Mouse (Mus musculus) monocyte, adult 5-6 weeks (primary cell): Measurements from ENCODE around the gene Capn11. TPM values are rescaled to one million over a fixed set of nuclear protein-coding genes. Genes with fewer than 3 reads are reported as not detected.

Experiments used
- ATAC-seq: fragments of 153-309, 156-312 bp; replicated peaks from 2 replicates; pipeline ENCODE4 v1.8.0; 2017; ENCODE audit warnings: mild to moderate bottlenecking; ENCODE audit not compliant: low TSS enrichment, insufficient number of reproducible peaks, severe bottlenecking, poor library complexity, low FRiP score
- total RNA-seq: library from RNA; stranded (forward); fragments of 200-1000, 200-491, 200-594 nt; gene quantifications from 3 replicates; pipeline ENCODE4 v1.2.3, GENCODE M21; 2017

The Capn11 gene
- total RNA-seq, 1 experiment from 2014 or later, result not detected

DNA sequence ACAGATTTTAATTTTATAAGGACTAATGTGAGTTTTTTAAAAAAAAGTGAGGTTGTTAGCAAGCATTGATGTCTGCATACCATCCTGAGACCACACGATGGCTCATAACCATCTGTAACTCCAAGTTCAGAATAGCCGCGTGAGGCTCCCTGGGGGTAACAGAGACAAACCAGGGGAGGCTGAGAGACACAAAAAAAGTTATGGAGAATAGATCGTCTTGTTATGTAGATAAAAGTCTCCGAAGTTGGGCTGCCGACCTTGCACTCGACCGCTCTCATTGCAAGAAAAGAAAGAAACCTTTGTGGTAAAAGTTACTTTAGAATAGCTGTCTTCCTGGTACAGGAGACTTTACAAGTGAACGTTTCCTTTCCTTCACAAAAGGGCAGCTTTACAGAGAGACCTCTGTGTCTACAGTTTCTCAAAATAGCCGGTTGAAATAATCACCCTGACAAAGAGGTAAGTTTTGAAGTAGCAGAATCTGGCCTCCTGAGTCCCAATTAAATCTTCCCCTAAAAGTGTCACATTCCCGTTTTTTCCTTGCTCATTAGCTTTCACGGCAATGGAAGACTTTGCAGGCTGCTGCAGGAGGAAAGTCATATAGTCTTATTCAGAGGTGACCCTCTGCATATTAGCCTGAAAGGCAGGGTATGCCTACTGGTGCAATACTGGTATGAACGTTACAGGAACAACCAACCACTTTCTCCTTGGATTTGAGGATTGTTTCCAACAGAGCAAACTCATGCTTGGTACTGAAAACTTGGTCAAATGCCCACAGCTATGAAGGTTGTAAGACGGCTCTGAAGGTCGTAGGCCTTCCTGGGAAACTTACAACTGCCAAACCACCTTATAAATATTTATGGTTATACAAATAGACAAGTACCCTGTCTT, 51.9 kb downstream of the Capn11 start:
- ATAC-seq, result no peak

DNA sequence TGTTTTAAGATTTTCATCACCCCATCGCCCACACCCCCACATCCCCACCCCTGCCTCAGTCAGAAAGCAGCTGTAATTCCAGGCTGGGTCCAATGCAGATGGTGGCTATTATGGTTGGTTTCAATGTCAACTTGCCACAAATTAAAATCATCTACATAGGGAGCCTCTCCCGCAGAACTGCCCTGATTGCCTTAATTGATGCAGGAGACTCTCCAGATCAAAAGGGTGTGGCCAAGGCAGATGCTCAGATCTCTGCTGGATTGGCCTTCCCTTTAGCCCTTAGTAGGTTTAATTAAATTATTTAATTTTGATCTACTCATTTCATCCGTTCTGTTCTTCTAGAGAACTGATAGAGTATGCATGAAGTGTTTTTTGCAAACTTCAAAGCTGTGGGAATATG, 56.1 kb downstream of the Capn11 start:
- ATAC-seq, result no peak

DNA sequence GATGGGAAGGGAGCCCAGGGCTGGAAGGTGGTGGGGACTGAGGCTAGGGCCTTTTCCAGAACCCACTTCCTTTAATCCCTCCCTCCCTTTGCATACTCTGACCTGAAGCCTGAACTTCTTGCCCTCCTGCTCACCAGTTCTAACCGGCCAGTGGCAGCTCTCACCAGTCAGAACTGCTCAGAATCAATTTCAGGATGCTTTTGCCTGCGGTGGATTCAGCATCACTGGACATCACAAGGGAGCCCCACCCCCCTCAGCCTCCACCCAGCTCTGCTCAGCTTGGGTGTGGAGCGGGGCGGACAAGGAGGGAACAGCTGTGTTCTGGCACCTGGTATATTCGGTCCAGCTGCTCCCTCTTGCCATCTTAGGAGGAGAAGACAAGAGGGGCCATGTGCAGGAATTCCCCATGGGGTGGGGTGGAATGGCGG, 57.2 kb downstream of the Capn11 start, which contains the start of gene Mymx:
Gene Mymx, minus strand, starts transcription at position 226 of the 428 bp plus-strand sequence.
- no peak for ATAC-seq

DNA sequence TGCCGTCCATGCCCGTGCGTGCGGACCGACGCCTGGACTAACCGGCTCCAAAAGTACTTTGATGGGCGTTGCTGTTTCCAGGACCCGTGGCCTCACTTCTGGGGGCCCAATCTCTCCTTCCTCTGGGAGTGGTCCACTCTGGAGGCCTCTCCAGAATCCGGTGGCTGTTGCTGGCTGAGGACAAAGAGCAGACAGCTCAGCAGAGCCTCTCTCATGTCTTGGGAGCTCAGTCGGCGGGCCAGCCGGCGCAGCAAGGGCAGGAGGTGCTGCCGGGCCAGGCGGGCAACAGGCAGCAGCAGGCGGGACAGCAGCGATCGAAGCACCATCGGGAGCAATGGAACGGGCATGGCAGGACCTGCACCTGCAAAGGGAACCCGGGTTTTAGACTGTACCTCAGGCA, 57.8 kb downstream of the Capn11 start:
- no peak for ATAC-seq

DNA sequence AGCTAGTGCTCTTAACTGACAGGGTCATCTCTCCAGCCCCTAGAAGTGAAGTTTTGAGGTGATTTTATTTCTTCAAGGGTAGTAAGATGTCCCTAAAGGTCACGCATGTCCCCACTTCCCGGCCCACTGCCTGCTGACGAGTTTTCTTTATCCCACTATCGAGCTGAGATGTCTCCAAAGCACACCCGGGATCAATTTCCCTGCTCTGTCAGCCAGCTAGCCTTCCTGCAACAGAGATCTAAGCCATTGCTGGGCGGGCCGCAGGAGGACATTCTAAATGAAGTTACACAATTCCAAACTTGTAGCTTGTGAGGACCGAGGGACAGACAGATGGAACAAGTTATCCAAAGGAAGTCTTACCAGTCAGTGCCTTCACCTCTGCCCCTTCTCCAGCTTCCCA, 58.9 kb downstream of the Capn11 start:
- ATAC-seq, result no peak

DNA sequence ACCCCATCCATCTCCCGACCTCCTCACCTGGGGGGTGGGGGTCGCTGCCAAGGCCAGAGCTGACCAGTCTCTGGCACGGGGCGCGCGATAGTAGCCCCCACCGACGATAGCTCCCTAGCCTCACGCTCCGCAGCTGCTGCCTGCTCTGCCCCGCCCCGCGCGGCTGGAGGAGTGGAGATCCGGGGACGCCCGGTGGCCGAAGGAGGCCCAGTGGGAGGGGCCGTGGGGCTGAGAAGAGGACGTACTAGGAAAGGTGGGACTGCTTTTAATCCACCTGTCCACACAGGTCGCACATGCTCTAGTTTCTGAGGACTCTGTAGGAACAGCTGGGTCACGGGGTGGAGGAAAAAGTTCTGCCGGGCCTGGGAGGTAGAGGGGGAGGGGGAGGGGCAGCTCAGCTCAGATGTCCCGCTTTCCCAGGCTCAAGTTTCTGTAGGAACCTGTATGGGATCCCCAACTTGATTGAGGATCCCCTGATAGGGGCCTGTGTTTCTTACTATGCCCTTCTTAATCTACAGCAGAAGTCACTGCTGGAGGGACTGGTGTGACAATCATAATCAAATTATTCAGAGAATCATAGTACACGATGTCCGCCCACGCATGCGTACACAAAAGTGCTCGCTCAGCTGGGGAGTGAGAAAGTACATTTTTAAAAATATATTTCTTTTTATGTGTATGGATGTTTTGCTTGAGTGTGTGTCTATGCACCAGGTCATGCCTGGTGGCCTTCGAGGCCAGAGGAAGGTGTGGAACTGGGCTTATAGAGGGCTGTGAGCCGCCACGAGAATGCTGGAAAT, 59.5 kb downstream of the Capn11 start, which contains the start of gene Slc29a1:
Gene Slc29a1, minus strand, starts transcription at position 161 of the 797 bp plus-strand sequence.
- ATAC-seq, result no peak

DNA sequence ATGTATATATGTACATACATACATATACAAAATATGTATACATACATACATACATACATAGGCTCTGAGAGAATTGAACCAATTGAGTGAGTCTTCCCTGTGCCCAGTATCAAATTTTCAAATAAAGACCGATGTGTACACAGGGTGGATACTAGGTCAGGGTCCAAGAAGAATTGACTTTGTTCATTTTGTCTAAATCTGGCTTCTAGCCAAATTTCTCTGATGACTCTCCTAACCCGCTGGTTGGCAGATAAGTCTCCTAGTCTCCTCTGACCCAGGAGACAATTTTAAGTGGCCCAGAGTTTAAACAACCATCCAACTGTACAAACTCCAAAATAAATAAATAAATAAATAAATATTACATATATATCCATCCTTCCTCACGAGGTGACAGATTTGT, 60.2 kb downstream of the Capn11 start:
- no peak for ATAC-seq

DNA sequence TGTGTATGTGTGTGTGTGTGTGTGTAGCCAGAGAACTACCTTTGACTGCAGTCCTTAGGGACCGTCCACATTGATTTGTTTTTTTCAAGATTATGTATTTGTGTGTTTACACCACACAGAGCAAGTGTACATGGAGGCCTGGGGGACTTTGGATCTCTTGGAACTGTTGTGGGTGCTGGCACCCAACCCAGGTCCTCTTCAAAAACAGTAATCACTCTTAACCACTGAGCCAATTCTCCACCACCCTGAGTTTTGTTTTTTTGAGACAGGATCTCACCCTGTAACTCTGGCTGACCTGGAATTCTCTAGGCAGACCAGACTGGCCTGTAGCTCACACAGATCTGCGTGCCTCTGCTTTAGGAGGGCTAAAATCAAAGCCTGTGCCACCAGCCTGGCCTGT, 60.7 kb downstream of the Capn11 start:
- ATAC-seq, result no peak

DNA sequence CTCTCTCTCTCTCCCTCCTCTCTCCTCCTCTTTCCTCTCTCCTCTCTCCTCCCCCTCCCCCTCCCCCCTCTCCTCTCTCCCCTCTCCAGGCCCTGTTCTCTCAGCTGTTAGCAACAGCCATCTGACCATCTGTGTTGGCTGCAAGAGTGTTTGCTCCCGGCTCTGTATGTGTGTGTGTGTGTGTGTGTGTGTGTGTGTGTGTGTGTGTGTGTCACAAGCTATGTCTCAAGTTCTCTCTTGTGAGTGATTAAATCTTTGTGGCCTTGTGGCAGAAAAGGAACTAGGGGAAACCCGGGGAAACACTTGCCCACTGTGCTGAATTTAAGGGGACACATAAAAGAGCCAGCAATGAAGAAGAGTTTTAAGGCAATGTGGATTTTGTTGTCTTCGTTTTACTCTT, 61.3 kb downstream of the Capn11 start:
- ATAC-seq, result 0 out of 2 replicates have a peak, but pooled peaks have one; percentile 33

DNA sequence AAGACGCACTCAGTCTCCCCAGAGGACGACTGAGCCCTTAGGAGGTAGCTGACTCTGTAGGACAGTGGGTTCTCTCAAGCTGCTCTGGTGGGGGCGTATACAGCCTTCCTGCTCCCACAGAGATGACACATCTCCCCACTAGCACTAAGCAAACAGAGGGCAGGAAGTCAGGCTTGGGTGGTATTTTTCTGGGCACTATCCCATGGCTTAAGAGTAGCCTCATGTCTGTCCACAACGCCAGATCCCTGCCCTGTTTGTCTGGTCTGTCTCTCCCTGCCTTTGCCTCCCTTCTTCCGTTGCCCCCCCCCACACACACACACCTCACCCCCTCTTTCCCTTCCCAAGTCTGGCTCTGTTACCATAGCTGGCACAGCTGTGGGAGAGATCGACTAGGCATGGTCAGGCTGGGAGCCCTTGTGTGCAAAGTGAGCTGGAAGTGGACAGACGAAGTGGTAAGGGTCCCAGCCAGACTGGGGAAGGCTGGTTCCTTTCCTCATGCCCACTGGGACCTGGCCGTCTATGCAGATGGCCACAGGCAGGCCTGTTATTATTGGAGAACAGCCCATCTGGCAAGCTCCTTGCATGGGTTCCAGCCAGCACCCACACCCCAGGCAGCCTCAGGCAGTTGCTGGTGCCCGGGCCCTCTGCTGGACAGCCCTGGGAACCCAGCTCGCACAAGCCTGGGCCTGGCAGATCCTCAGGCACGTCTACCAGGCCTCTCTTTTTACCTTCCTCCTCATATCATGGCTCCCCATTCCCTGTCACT, 62.3 kb downstream of the Capn11 start:
- peak; percentile 59 for ATAC-seq

DNA sequence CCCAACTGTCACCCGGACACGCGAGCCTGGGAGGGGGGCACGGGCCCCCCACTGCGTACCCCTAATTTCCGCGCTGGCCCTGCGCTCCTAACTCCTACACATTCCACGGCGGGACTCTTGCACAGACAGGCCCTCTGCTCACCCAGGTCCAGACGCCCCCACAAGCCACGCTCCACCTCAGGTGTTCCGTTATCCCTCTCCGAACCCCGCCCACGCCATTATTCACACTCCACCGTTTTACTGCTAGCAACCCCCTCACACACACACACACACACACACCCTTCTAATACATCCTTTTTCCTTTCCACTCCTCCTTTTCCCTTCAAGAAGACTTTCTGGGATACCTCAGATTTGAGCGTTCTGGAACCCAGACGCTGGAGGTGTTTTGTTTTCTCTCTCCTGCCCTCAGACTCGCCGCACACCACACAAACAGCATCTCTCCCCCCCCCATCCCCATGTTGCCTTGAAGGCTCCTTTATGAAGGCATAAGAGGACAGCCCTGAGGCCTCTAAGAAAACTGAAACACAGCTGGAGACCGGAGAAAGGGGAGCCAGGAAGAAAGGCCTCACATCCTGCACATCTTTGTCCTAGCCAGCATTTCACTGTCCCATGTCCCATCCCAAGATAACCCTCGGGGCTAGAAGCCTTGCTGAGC, 63.3 kb downstream of the Capn11 start:
- ATAC-seq, result no peak

DNA sequence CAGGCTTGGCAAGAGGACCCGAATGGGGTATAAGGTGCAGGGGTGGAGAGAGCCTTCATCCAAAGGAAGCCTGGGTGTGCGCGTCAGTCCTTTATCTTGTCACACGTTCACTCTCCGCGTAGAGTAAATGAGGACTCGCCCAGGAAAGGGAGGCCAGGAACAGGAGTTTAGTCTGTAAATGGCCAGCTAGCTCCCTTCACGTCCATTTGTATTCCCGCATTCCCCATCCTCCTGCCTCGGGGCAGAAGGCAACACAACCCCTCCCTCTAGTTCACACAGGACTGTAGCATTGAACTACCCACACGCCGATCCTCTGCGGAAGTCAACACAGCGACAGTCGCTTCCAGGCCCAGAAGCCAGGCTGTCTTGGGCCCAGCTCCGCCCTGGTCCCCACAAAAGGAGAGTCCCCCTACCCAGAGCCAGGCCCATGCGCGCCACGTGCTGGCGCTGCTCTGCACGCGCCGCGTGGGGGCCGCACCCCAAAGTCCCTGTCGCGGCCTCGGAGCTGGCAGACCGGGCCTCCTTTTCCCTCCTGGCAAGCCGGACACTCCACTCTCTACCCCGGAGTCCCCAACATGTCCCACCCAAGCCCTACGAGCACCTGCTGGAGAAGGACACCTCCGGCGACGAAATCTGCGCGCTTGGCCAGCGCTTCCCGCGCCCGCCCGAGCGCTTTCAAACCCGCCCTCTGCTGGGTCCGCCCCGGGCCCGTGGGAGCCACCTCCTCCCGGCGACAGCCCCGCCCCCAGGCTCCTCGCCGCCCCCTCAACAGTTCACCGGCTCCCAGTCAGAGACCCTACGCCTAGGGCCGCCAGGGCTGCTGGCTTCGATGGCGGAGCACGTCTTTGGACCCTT, 64.0 kb downstream of the Capn11 start:
- no peak for ATAC-seq

DNA sequence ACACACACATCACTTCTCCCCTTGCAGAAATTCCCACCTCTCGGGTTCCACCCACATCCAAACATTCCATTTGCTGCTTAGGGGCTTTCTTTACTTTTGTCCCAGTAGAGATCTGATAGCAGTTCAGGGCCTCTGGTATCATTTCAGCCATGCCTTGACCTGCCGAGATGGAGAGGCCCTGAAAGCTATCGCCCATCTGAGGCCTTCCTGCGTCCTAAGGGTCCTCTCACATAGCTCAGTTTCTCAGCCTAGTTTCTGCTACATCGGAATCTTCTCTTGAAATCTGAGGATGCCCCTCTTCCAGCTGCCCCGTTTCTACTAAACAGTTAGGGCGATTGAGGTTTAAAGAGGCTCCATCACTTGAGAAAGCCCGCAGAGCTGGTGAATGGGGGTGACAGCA, 64.9 kb downstream of the Capn11 start:
- ATAC-seq, result no peak

DNA sequence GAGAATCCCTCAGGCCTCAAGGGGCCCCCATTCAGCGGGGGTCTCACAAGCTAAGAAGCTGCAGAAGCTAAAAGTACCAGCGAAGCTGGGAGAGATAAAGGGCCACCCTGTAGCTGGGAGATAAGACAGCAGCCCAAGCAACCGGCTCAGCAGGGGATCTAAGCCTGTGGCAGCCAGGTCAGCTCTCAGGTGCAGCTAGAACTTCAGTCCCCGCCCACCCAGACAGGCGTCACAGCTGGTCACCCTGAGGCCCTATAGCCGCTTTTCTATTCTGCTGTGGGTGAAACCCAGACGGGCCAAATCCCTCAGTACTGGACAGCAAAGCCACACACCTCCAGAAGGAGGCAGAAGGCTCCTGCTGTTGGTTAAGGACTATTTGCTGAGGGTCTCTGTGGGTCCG, 65.6 kb downstream of the Capn11 start:
- ATAC-seq, result no peak

DNA sequence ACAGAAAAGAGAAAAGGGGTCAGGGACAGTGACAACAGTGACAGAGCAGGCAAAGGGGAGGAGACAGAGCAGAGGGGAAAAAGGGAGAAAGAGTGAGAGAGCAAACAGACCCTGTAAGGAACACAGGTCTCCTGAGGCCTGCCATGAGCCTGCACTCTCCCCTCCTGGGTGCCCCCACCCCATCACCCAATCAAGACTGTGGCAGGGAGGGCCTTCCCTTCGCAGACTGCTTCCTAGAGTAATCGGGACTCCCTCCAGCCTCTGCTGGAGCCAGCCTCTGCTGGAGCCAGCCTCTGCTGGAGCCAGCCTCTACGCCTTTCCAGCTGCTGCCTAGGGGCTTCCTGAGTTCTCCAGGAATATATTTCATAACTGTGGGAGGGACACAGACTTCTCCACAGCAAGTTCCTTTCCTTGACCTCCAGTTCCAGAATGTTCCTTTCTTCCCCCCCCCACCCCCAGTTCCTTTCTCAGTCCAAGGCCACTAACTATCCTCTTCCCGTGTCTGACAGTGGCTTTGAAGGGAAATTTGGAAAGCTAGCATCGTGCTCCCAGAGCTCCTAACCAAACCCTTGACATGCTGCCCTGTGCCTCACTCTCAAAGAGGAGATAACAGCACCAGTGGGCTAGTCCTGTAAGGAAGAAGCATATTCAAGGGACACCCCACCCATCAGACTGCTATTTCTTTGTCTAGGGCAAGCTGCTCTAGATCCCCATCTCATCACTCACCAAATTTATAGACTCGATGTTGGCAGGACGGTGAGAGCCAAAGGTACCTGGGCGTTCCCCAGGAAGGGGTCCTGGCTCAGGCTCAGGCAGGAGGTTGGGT, 66.3 kb downstream of the Capn11 start:
- ATAC-seq, result no peak

DNA sequence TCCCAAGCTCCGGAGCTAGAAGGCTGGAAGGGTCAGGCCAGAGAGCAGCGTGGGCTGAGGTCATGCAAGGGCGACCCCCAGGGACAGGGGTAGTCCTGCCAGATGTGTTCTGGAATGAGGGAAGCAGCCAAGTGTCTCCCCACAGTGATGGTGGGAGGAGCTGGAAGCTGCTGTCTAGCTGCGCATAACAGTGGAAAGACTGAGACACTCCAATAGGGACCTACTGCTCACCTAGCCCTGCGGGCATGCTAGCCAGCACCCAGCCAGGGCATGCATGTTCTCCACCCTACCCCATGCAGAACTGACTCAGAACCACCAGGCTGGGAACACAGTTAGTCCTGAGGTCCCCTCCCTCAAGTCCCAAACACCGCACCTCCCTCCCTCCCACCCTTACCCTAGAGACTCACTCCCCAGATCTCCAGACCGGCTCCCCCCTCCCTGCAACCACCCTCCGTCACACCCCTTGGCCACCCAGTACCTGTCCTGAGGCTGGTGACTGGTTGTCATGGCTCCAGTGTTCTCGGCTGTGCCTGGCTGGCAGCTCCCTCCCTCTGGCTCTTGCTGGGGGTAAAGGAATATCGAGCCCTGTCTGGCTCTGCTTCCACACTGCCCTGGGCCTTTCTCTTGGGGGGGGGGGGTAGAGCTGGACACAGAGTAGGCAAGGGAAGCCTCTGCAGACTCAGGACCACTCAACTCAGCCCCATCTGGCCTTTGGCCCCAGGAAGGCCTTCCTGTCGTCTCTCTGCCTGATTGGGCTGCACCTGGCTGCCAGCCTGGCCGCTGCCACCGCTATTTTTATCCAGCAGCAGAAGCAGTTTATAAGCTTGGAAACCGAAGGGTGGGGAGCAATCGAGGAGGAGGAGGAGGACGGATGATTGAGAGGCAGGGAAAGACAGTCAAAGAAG, 67.2 kb downstream of the Capn11 start:
- ATAC-seq, result no peak
